Mouse (Mus musculus): ENCODE data around the gene Vinac1.

DNA sequence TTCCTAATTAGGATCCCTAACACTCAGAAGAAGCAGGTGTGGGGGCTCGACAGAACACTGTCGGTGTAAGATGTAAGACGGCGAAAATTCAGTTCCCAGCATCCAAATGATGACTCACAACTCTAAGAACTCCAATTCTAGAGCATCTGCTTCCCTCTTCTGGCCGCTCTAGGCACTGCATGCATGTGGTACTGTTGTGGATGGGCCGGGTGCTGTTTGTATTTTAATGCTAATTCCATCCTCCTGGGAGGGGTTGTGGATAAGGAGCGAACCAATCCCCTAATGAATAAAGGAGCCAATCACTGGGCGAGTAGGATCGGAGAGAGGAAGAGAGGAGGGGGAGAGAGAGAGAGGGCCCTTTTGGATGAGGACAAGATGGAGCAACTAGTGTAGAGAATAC, 8.6 kb upstream of the Vinac1 start:
- TF ChIP-seq POLR2A (IDR thresholded peaks at IDR 0.05; ENCODE audit: extremely low read depth, insufficient read depth, low read length) (no peak), CTCF (IDR thresholded peaks at IDR 0.05; ENCODE audit: low read depth, low read length) (peak; percentile 57)
